Mouse (Mus musculus) midbrain, embryonic 11.5 days (tissue): ENCODE results near the gene Masp2. TPM values are rescaled to one million over a fixed set of nuclear protein-coding genes. Genes with fewer than 3 reads are reported as not detected.

ENCODE experiments used
- ATAC-seq: fragments of 200-750 bp; cut with Nextera tagmentation; 2 replicates; pipeline ENCODE4 v1.8.0; 2017; ENCODE audit warnings: moderate TSS enrichment, moderate library complexity; ENCODE audit not compliant: low FRiP score
- DNase-seq: peaks from one replicate; pipeline ENCODE4 v3.0.0; 2015; ENCODE audit warnings: low spot score; ENCODE audit errors: missing footprints
- H3K27ac ChIP-seq: fragments of 300-500 bp; sonication (generic); 2 replicates; pipeline ENCODE4 v1.5.1; 2014; ENCODE audit warnings: low read depth, low read length
- H3K27me3 ChIP-seq: fragments of 300-500 bp; sonication (generic); 2 replicates; pipeline ENCODE4 v1.6.1; 2014; ENCODE audit warnings: mild to moderate bottlenecking, low read length, moderate library complexity, mixed read lengths; ENCODE audit not compliant: control insufficient read depth, insufficient read depth
- H3K36me3 ChIP-seq: fragments of 300-500 bp; sonication (generic); 2 replicates; pipeline ENCODE4 v1.6.1; 2014; ENCODE audit warnings: mild to moderate bottlenecking, low read length, moderate library complexity, mixed read lengths; ENCODE audit not compliant: control insufficient read depth, insufficient read depth
- H3K4me1 ChIP-seq: fragments of 300-500 bp; sonication (generic); 2 replicates; pipeline ENCODE4 v1.6.1; 2014; ENCODE audit warnings: low read length; ENCODE audit not compliant: control insufficient read depth, insufficient read depth
- H3K4me2 ChIP-seq: fragments of 300-500 bp; sonication (generic); 2 replicates; pipeline ENCODE4 v1.6.1; 2014; ENCODE audit warnings: mild to moderate bottlenecking, moderate library complexity
- H3K4me3 ChIP-seq: fragments of 300-500 bp; sonication (generic); 2 replicates; pipeline ENCODE4 v1.5.1; 2014; ENCODE audit warnings: low read depth, low read length
- H3K9ac ChIP-seq: fragments of 300-500 bp; sonication (generic); 2 replicates; pipeline ENCODE4 v1.6.1; 2014; ENCODE audit warnings: low read length
- H3K9me3 ChIP-seq: fragments of 300-500 bp; sonication (generic); 2 replicates; pipeline ENCODE4 v1.6.1; 2016; ENCODE audit warnings: low read length; ENCODE audit not compliant: control insufficient read depth
- WGBS: fragments of 180-500 bp; shearing (Covaris S2); extraction: QIAGEN DNeasy Blood & Tissue Kit; methylation state at CpG from one replicate; pipeline ENCODE4 v1.1.7; 2014; 5-methylcytosine and 5-hydroxymethylcytosine counted together
- polyA plus RNA-seq: library from polyadenylated mRNA; unstranded; fragments of >200 nt; fragmentation: Nextera tagmentation; extraction: Ambion mirVana; gene quantifications from 2 replicates; pipeline ENCODE4 v1.2.1, GENCODE M21; 2014

Gene Masp2
- 0.25 TPM in 1 of 2 replicates, not detected in the other for polyA plus RNA-seq

DNA sequence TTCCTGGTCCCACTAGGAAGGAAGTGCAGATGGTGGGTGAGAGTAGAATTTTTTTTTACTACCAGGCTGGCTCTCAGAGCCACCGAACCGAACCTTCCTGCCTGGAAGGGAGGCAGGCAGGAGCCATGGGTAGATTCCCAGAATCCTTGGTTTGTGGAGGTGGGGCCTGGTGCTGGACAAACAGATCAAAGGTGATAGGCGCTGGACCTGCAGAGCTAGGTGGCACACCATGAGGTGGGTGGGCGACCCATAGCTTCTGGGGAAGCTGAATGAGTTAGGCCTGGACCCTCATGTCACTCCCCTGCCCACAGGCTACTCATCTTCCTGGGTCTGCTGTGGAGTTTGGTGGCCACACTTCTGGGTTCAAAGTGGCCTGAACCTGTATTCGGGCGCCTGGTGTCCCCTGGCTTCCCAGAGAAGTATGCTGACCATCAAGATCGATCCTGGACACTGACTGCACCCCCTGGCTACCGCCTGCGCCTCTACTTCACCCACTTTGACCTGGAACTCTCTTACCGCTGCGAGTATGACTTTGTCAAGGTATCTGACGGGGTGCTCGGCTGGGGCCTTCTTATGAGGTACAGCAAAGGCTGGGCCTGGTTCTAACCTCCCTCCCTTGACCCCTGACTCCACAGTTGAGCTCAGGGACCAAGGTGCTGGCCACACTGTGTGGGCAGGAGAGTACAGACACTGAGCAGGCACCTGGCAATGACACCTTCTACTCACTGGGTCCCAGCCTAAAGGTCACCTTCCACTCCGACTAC, at the start of gene Masp2:
Masp2 (plus strand) TSS at position 198 of the 764 bp plus-strand sequence.
- H3K9me3 ChIP-seq: no peaks in the 10 kb centered on the region
- no peak within 1 kb of the TSS for H3K27ac ChIP-seq
- ATAC-seq (no peak), DNase-seq (no peak)
- H3K4me3 ChIP-seq: no peak within 1 kb of the TSS
- no peak within 1 kb of the TSS for H3K4me2 ChIP-seq
- no peak within 1 kb of the TSS for H3K9ac ChIP-seq
- H3K27me3 ChIP-seq: no peaks in the 10 kb centered on the region
- peaks cover 9% of the 10 kb centered on the region for H3K36me3 ChIP-seq
- no peaks in the 10 kb centered on the region for H3K4me1 ChIP-seq
- 88% methylated on average over 14 of the region's 14 CpGs for WGBS

GRCm38 (mm10) chr4:148557766-148558165, 44.6 kb upstream of the Masp2 start:
- Histone ChIP-seq H3K36me3 (peaks cover 34% of the 10 kb centered on the region), H3K4me1 (peaks cover 3% of the 10 kb centered on the region; the same call in 1 of the 2 replicates), H3K9ac (peak overlapping the region; percentile 97), H3K9me3 (no peaks in the 10 kb centered on the region), H3K27ac (no peak overlapping the region), H3K4me3 (peak overlapping the region; percentile 88), H3K4me2 (peak overlapping the region; percentile 73), H3K27me3 (no peaks in the 10 kb centered on the region)
- 31% methylated on average over 6 of the region's 6 CpGs for WGBS
- peak; percentile 40; the same call in 1 of the 2 replicates for ATAC-seq
- DNase-seq: no peak

DNA sequence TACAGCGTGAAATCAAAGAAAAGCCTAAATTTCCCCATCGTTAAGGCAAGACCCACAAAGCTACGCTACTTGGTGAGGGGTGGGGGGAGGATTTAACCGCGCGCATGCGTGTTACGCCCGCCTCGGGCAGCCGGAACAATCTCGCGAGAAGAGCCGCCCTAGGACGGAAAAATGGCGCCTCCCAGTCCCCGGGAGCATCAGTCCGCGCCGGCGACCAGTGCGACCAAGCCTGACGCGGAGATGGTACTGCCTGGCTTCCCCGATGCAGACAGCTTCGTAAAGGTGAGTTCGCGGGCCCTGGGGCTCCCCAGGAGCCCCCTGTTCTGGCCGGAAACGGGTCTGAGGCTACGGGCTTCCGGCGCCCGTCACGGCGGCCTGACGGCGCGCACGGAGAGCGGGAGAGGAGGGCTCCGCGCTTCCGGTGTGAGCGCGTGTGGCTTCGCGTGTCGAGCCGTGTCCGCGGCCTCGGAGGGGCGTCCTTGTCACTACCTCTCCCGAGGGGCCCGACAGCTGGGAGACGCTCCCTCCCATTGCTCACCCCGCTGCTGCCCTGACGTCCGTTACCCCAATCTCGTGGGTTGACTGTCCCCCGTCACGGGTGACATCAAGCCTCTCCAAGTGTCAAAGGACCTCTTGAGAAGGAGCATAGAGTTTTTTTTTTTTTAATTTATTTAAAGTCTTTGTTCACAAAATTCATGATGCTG, 43.9 kb upstream of the Masp2 start, which contains the start of gene Exosc10:
Exosc10 (plus strand) TSS at position 133 of the 704 bp plus-strand sequence.
- Histone ChIP-seq H3K4me3 (peak within 1 kb of the TSS; percentile 88), H3K9me3 (no peaks in the 10 kb centered on the region), H3K4me1 (peaks cover 3% of the 10 kb centered on the region; the same call in 1 of the 2 replicates), H3K27me3 (no peaks in the 10 kb centered on the region), H3K9ac (peak within 1 kb of the TSS; percentile 97), H3K36me3 (peaks cover 33% of the 10 kb centered on the region), H3K4me2 (peak within 1 kb of the TSS; percentile 73), H3K27ac (peak within 1 kb of the TSS; percentile 88)
- DNase-seq (peak; percentile 99), ATAC-seq (peak; percentile 94)
- under 1% methylated on average over 59 of the region's 63 CpGs for WGBS

DNA sequence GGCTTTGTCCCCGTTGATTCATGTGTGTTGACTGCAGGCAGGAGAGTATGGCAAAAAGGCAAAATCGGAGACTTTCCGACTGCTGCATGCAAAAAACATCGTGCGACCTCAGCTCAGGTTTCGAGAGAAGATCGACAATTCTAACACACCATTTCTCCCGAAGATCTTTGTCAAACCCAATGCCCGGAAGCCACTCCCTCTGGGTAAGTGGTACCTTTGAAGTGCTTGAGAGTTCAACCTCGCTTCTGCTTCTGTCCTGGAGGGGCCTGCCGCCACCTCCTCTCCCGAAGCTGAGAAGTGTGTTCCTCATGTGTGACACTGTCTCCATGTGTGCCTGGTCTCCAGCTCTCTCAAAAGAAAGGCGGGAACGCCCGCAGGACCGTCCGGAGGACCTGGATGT, 39.7 kb upstream of the Masp2 start:
- DNase-seq (no peak), ATAC-seq (no peak)
- Histone ChIP-seq H3K9ac (no peak overlapping the region), H3K4me3 (no peak overlapping the region), H3K27ac (no peak overlapping the region), H3K36me3 (peaks cover 60% of the 10 kb centered on the region), H3K4me2 (no peak overlapping the region), H3K4me1 (peaks cover 3% of the 10 kb centered on the region; the same call in 1 of the 2 replicates), H3K27me3 (no peaks in the 10 kb centered on the region), H3K9me3 (no peaks in the 10 kb centered on the region)
- WGBS: 95% methylated on average over 17 of the region's 17 CpGs

GRCm38 (mm10) chr4:148563595-148563994, 38.8 kb upstream of the Masp2 start:
- Histone ChIP-seq H3K27ac (no peak overlapping the region), H3K4me3 (no peak overlapping the region), H3K4me2 (no peak overlapping the region), H3K9me3 (no peaks in the 10 kb centered on the region), H3K9ac (no peak overlapping the region), H3K27me3 (no peaks in the 10 kb centered on the region), H3K4me1 (peaks cover 3% of the 10 kb centered on the region; the same call in 1 of the 2 replicates), H3K36me3 (peaks cover 67% of the 10 kb centered on the region)
- WGBS: 95% methylated on average over 12 of the region's 12 CpGs
- ATAC-seq: no peak
- DNase-seq: no peak

DNA sequence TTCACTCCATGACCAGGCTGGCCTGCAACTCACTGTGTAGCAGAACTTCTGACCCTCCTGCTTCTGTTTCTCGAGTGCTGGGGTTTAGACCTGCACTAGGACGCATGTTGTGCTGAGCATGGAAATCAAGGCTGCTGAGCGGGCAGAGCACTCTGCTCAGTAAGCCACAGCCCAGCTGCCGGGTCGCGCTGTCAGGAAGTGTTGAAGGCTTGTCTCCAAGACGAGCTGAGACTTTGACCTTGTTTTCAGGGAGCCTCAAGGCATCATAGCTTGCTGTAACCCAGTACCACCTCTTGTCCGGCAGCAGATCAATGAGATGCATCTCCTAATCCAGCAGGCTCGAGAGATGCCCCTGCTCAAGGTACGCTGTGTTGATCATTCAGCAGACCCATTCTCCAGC, 32.2 kb upstream of the Masp2 start:
- Histone ChIP-seq H3K9me3 (no peaks in the 10 kb centered on the region), H3K4me1 (no peaks in the 10 kb centered on the region), H3K27ac (no peak overlapping the region), H3K36me3 (peaks cover 61% of the 10 kb centered on the region), H3K9ac (no peak overlapping the region), H3K4me3 (no peak overlapping the region), H3K27me3 (no peaks in the 10 kb centered on the region), H3K4me2 (no peak overlapping the region)
- ATAC-seq (no peak), DNase-seq (no peak)
- WGBS: 92% methylated on average over 10 of the region's 10 CpGs

DNA sequence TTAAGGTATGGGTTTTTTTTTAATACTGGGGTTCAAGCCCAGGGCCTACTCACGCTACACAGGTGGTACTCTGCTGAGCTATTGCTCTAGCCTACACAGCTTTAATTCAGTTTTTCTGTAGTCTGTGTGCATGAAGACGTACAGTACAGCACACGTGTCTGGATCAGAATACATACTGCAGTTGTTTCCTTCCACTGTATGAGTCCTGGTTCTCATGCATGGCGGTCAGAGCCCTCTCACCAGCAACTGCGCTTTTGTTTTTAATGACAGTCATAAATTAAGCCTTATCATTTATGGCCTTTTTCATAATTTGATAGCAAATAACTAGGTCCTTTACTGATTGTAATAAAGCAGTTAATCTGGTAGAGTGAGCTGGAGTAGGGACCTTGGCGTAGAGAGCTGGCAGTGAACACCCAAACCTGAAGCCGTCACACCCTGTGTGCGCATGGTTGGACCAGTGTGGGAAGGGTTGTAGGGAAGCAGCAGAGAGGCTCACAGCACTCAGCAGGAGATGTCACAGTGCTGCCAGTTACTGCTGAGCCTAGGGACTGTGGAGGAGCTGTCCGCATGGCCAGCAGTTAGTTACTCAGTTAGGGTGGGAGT, 31.6 kb upstream of the Masp2 start:
- ATAC-seq (no peak), DNase-seq (no peak)
- Histone ChIP-seq H3K4me3 (no peak overlapping the region), H3K36me3 (peaks cover 54% of the 10 kb centered on the region), H3K27ac (no peak overlapping the region), H3K9me3 (no peaks in the 10 kb centered on the region), H3K4me1 (no peaks in the 10 kb centered on the region), H3K9ac (no peak overlapping the region), H3K4me2 (no peak overlapping the region), H3K27me3 (no peaks in the 10 kb centered on the region)
- WGBS: 95% methylated on average over 9 of the region's 9 CpGs

DNA sequence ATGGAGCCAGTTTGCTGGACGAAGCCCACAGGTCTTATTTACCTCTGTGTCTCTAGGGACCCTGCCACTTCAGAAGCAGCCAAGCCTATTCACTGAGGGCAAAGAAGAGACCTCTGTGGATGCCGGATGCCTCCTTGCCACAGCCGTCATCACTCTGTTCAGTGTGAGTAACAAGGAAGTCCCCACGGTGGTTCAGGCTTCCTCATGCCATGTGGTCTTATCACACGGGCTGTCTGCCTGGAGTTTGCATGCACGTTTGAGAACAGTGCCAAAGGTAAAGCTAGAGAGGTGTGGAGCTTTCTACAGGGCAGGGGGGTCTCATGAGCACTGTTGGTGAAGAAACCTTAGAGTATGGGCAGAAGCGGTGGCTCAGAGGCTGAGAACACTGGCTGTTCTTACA, 29.1 kb upstream of the Masp2 start:
- H3K27me3 ChIP-seq: no peaks in the 10 kb centered on the region
- WGBS: 95% methylated on average over 7 of the region's 7 CpGs
- no peaks in the 10 kb centered on the region for H3K4me1 ChIP-seq
- H3K9me3 ChIP-seq: no peaks in the 10 kb centered on the region
- ATAC-seq: no peak
- H3K27ac ChIP-seq: no peak overlapping the region
- no peak overlapping the region for H3K9ac ChIP-seq
- H3K4me3 ChIP-seq: no peak overlapping the region
- no peak for DNase-seq
- H3K36me3 ChIP-seq: peaks cover 46% of the 10 kb centered on the region
- H3K4me2 ChIP-seq: no peak overlapping the region

GRCm38 (mm10) chr4:148580765-148581164, 21.6 kb upstream of the Masp2 start:
- DNase-seq (no peak), ATAC-seq (no peak)
- H3K4me1 ChIP-seq: no peaks in the 10 kb centered on the region
- no peak overlapping the region for H3K9ac ChIP-seq
- H3K4me3 ChIP-seq: no peak overlapping the region
- no peaks in the 10 kb centered on the region for H3K9me3 ChIP-seq
- H3K36me3 ChIP-seq: peaks cover 26% of the 10 kb centered on the region; the same call in 1 of the 2 replicates
- WGBS: 95% methylated on average over 9 of the region's 9 CpGs
- no peaks in the 10 kb centered on the region for H3K27me3 ChIP-seq
- H3K27ac ChIP-seq: no peak overlapping the region
- H3K4me2 ChIP-seq: no peak overlapping the region
